Mouse (Mus musculus) lung, postnatal 0 days (tissue): Measurements from ENCODE around the gene Tufm.

Experiments
- CTCF ChIP-seq: IDR thresholded peaks from 2 replicates; pipeline ENCODE4 v1.5.1; 2016; ENCODE audit warnings: antibody characterized with exemption, mild to moderate bottlenecking
- EP300 ChIP-seq: IDR thresholded peaks from 2 replicates; pipeline ENCODE4 v1.6.1; 2016; ENCODE audit warnings: antibody characterized with exemption, mild to moderate bottlenecking, control low read depth

GRCm38 (mm10) chr7:126472306-126472705 lies 14.9 kb upstream of the Tufm start:
- no peak for TF ChIP-seq EP300
- TF ChIP-seq CTCF, result no peak
